Mouse (Mus musculus) embryonic fibroblast, embryonic 13.5 days (primary cell): Measurements from ENCODE around the gene Bcat2.

Experiments
- CTCF ChIP-seq: IDR thresholded peaks from 2 replicates; pipeline ENCODE4 v1.5.1; 2011; ENCODE audit warnings: mild to moderate bottlenecking, control low read depth, low read length, moderate library complexity, borderline replicate concordance; ENCODE audit not compliant: insufficient read depth
- POLR2A ChIP-seq: IDR thresholded peaks from 2 replicates; pipeline ENCODE4 v1.6.1; 2011; ENCODE audit warnings: low read depth, mild to moderate bottlenecking, control low read depth, low read length, moderate library complexity

GRCm38 (mm10) chr7:45573954-45574353 is 4.0 kb downstream of the Bcat2 start:
- no peak for TF ChIP-seq POLR2A
- TF ChIP-seq CTCF: no peak
